Mouse (Mus musculus) c-Kit-positive CD71-positive TER-119-positive erythroid progenitor cells, embryonic 14.5 days (primary cell): Measurements from ENCODE around the gene Srms.

Source experiments
- DNase-seq: peaks from one replicate; pipeline ENCODE4 v3.0.0-alpha.2; 2013; ENCODE audit warnings: low spot score

Srms gene

GRCm38 (mm10) chr2:181166469-181166868 is 46.5 kb downstream of the Srms start:
- no peak for DNase-seq

- DNase-seq = no peak
Observed at GRCm38 (mm10) chr2:181160821-181161220, 52.2 kb downstream of the Srms start.

- DNase-seq = no peak
Observed at GRCm38 (mm10) chr2:181159771-181160170, 53.2 kb downstream of the Srms start.

- no peak for DNase-seq
Observed at GRCm38 (mm10) chr2:181159091-181159514, 53.9 kb downstream of the Srms start.

- no peak for DNase-seq
Observed at GRCm38 (mm10) chr2:181158471-181158870, 54.5 kb downstream of the Srms start.

- no peak for DNase-seq
Observed at GRCm38 (mm10) chr2:181157716-181158302, 55.2 kb downstream of the Srms start.

GRCm38 (mm10) chr2:181157180-181157579 is 55.8 kb downstream of the Srms start:
- no peak for DNase-seq

- no peak for DNase-seq
Observed at GRCm38 (mm10) chr2:181156248-181157121, 56.5 kb downstream of the Srms start, which contains the start of gene Eef1a2. Gene Eef1a2, minus strand, starts transcription at chr2:181157014.

- no peak for DNase-seq
Observed at GRCm38 (mm10) chr2:181155801-181156200, 57.2 kb downstream of the Srms start.
